Mouse (Mus musculus): ENCODE results near the gene Tmem87b. TPM values are rescaled to one million over a fixed set of nuclear protein-coding genes. Genes with fewer than 3 reads are reported as not detected.
A peak's percentile ranks its signal among the peaks of the same experiment; 100 is the strongest.

The Tmem87b gene
- polyA plus RNA-seq, 1 experiment from 2014 or later = 22.1 TPM

GRCm38 (mm10) chr2:128833035-128833434 is 15.1 kb downstream of the Tmem87b start:
- Histone ChIP-seq H3K27ac (no peak overlapping the region), H3K9me3 (no peaks in the 10 kb centered on the region), H3K36me3 (peaks cover 78% of the 10 kb centered on the region), H3K4me1 (no peaks in the 10 kb centered on the region), H3K4me3 (no peak overlapping the region), H3K27me3 (ENCODE audit: insufficient read depth, poor library complexity, severe bottlenecking) (no peaks in the 10 kb centered on the region)
- no peak for DNase-seq (ENCODE audit: low spot score)
- WGBS = 87% methylated on average over 2 of the region's 2 CpGs

DNA sequence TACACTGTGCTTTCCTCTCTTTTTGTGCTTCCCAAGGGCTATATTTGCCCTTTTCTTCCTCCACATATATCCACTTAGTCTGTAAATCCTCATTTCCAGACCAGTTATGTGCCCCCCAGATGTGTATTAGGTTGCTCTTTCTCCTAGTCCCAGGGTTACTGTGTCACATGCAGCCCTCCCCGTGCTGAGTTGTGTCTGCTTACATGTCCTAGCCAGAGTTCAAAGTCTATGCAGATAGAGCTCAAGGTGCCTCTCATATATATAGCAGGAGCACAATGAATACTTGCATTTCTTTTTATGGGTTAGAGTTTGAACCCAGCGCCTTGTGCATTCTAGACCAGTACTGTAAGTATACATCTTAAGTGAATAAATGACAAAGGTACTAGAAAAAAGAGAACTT is 15.5 kb downstream of the Tmem87b start:
- Histone ChIP-seq H3K27ac (no peak overlapping the region), H3K9me3 (no peaks in the 10 kb centered on the region)

GRCm38 (mm10) chr2:128837531-128837930 is 19.6 kb downstream of the Tmem87b start:
- 91% methylated on average over 8 of the region's 8 CpGs for WGBS
- Histone ChIP-seq H3K27ac (no peak overlapping the region), H3K36me3 (peaks cover 52% of the 10 kb centered on the region)

More for the DNA sequence above, 15.5 kb downstream of the Tmem87b start:
- Histone ChIP-seq H3K36me3 (peaks cover 75% of the 10 kb centered on the region), H3K27me3 (ENCODE audit: insufficient read depth, poor library complexity, severe bottlenecking) (no peaks in the 10 kb centered on the region), H3K4me3 (no peak overlapping the region), H3K4me1 (no peaks in the 10 kb centered on the region)
- 86% methylated on average over 2 of the region's 2 CpGs for WGBS
- DNase-seq (ENCODE audit: low spot score) = no peak

GRCm38 (mm10) chr2:128838611-128839010 is 20.7 kb downstream of the Tmem87b start:
- DNase-seq (ENCODE audit: low spot score) = no peak
- no peaks in the 10 kb centered on the region for H3K9me3 ChIP-seq
- no peaks in the 10 kb centered on the region for H3K4me1 ChIP-seq
- H3K4me3 ChIP-seq = no peak overlapping the region
- 91% methylated on average over 3 of the region's 3 CpGs for WGBS
- no peaks in the 10 kb centered on the region for H3K27me3 ChIP-seq (ENCODE audit: insufficient read depth, poor library complexity, severe bottlenecking)
- H3K36me3 ChIP-seq = peaks cover 52% of the 10 kb centered on the region
- no peak overlapping the region for H3K27ac ChIP-seq

More at GRCm38 (mm10) chr2:128837531-128837930, 19.6 kb downstream of the Tmem87b start:
- Histone ChIP-seq H3K4me3 (no peak overlapping the region), H3K27me3 (ENCODE audit: insufficient read depth, poor library complexity, severe bottlenecking) (no peaks in the 10 kb centered on the region), H3K4me1 (no peaks in the 10 kb centered on the region), H3K9me3 (no peaks in the 10 kb centered on the region)
- DNase-seq (ENCODE audit: low spot score) = no peak

- H3K27me3 ChIP-seq (ENCODE audit: insufficient read depth, poor library complexity, severe bottlenecking) = no peaks in the 10 kb centered on the region
- no peaks in the 10 kb centered on the region for H3K9me3 ChIP-seq
- 55% methylated on average over 2 of the region's 2 CpGs for WGBS
- H3K36me3 ChIP-seq = peaks cover 48% of the 10 kb centered on the region
- no peaks in the 10 kb centered on the region for H3K4me1 ChIP-seq
- no peak for DNase-seq (ENCODE audit: low spot score)
- H3K27ac ChIP-seq = no peak overlapping the region
- no peak overlapping the region for H3K4me3 ChIP-seq
Measured at GRCm38 (mm10) chr2:128839501-128839900, 21.6 kb downstream of the Tmem87b start.

DNA sequence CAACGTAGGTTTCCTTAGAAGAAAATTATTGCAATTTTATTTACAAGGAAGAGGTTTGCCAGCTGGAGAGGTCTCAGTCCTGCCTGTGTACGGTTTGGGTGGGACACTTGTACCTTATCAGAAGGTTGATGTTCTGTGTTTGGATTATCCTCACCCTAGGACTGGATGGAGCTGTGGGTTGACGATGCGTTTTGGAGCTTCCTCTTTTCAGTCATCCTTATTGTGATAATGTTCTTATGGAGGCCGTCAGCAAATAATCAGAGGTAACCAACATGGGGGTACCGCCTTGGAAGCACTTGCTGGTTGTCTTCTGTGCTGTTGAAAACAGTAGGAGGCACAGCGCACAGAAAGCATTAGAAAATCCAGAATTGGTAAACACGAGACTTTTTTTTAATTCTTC is 24.5 kb downstream of the Tmem87b start:
- Histone ChIP-seq H3K27me3 (ENCODE audit: insufficient read depth, poor library complexity, severe bottlenecking) (no peaks in the 10 kb centered on the region), H3K4me3 (no peak overlapping the region), H3K4me1 (no peaks in the 10 kb centered on the region), H3K36me3 (peaks cover 48% of the 10 kb centered on the region), H3K27ac (no peak overlapping the region), H3K9me3 (no peaks in the 10 kb centered on the region)
- WGBS = 90% methylated on average over 8 of the region's 8 CpGs
- no peak for DNase-seq (ENCODE audit: low spot score)

- peaks cover 46% of the 10 kb centered on the region for H3K36me3 ChIP-seq
- H3K4me1 ChIP-seq = peaks cover 4% of the 10 kb centered on the region; the same call in 1 of the 2 replicates
- H3K9me3 ChIP-seq = no peaks in the 10 kb centered on the region
- H3K27ac ChIP-seq = no peak overlapping the region
- H3K27me3 ChIP-seq (ENCODE audit: insufficient read depth, poor library complexity, severe bottlenecking) = no peaks in the 10 kb centered on the region
- no peak overlapping the region for H3K4me3 ChIP-seq
- 79% methylated on average over 2 of the region's 2 CpGs for WGBS
- no peak for DNase-seq (ENCODE audit: low spot score)
Measured at GRCm38 (mm10) chr2:128850036-128850435, 32.1 kb downstream of the Tmem87b start.

GRCm38 (mm10) chr2:128856673-128857072 is 38.8 kb downstream of the Tmem87b start:
- no peaks in the 10 kb centered on the region for H3K27me3 ChIP-seq (ENCODE audit: insufficient read depth, poor library complexity, severe bottlenecking)
- 87% methylated on average over 1 of the region's 1 CpGs for WGBS
- peaks cover 14% of the 10 kb centered on the region; the same call in 1 of the 2 replicates for H3K36me3 ChIP-seq
- H3K9me3 ChIP-seq = no peaks in the 10 kb centered on the region
- no peak overlapping the region for H3K4me3 ChIP-seq
- no peak overlapping the region for H3K27ac ChIP-seq
- no peak for DNase-seq (ENCODE audit: low spot score)
- H3K4me1 ChIP-seq = no peaks in the 10 kb centered on the region

GRCm38 (mm10) chr2:128858962-128859361 is 41.0 kb downstream of the Tmem87b start:
- H3K4me1 ChIP-seq = peaks cover 5% of the 10 kb centered on the region
- no peak overlapping the region for H3K4me3 ChIP-seq
- 83% methylated on average over 6 of the region's 6 CpGs for WGBS
- H3K9me3 ChIP-seq = no peaks in the 10 kb centered on the region
- DNase-seq (ENCODE audit: low spot score) = no peak
- H3K36me3 ChIP-seq = no peaks in the 10 kb centered on the region
- H3K27ac ChIP-seq = no peak overlapping the region
- H3K27me3 ChIP-seq (ENCODE audit: insufficient read depth, poor library complexity, severe bottlenecking) = peaks cover 5% of the 10 kb centered on the region; the same call in 1 of the 2 replicates

DNA sequence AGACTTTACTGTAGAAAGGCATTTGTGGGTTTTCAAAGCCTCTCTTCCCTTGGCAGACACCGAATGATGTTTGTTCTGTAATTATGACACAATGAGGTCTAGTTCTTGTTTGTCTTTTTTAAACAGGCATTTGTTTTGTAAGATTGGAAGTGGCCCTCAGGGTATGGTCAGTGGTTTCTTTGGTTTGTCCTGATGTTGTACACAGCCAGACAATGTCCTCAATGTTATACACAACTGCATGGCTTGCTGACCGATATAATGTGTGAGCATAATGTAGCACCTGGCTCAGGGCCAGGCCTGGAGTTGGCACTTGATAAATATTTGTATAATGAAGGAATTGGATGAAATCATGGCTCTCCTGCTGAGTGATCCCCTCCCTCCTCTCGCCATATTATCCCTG is 41.9 kb downstream of the Tmem87b start:
- 86% methylated on average over 3 of the region's 3 CpGs for WGBS
- no peak for DNase-seq (ENCODE audit: low spot score)
- no peaks in the 10 kb centered on the region for H3K36me3 ChIP-seq
- H3K27me3 ChIP-seq (ENCODE audit: insufficient read depth, poor library complexity, severe bottlenecking) = peaks cover 13% of the 10 kb centered on the region
- H3K27ac ChIP-seq = no peak overlapping the region
- no peak overlapping the region for H3K4me3 ChIP-seq
- H3K9me3 ChIP-seq = no peaks in the 10 kb centered on the region
- H3K4me1 ChIP-seq = peaks cover 9% of the 10 kb centered on the region

DNA sequence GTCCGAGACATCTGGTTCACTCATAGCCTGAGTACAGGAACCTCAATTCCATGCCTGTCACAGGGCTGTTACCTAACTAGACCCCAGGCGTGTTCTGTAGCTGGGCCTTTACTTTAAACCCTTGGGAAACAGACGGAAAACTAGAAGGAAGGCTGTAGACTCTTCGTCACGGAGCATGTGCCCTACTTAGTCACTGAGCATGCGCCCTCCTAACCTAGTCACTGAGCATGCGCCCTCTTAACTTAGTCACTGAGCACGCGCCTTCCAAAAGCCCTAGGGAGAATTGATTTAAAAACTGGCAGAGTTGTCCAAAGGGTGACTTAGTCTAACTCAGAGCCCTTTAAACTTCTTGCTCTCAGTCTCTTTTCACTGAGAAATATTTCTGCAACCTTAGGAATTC is 44.7 kb downstream of the Tmem87b start, which contains the start of gene Fbln7:
Fbln7 (plus strand) TSS at position 346 of the 400 bp plus-strand sequence.
- DNase-seq (ENCODE audit: low spot score) = no peak
- Histone ChIP-seq H3K4me1 (peaks cover 9% of the 10 kb centered on the region), H3K36me3 (no peaks in the 10 kb centered on the region), H3K4me3 (peak within 1 kb of the TSS; percentile 67), H3K27me3 (ENCODE audit: insufficient read depth, poor library complexity, severe bottlenecking) (peaks cover 27% of the 10 kb centered on the region), H3K9me3 (no peaks in the 10 kb centered on the region), H3K27ac (peak within 1 kb of the TSS; percentile 75)
- WGBS = 87% methylated on average over 9 of the region's 9 CpGs

DNA sequence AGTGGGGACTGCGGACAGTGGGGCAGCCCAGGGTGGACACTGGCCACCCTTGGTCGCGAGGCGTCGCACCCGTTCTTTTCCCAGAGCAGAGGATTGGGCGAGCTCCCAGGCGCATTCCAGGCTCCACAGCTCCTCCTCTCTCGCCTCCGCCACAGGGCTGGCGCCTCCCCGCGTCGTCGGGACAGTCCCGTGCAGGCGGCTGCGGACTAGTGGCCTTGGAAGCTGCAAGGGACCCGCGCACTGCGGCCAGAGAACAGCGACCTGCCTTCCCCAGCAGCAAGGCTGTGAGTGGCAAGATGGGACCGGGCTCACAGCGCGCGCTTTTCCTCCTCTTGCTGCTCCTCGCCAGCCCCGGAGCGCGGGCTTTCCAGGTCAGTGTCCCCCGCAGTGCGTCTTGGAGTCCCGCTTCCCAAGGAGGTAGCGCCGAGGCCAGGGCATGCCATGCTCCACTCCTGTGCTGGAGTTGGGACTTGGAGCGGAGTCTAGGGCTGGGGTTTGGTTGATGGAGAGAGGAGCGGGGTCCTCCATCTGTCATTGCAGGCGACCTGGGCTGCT is 45.9 kb downstream of the Tmem87b start:
- Histone ChIP-seq H3K9me3 (no peaks in the 10 kb centered on the region), H3K27ac (peak overlapping the region; percentile 75), H3K4me1 (peaks cover 9% of the 10 kb centered on the region), H3K27me3 (ENCODE audit: insufficient read depth, poor library complexity, severe bottlenecking) (peaks cover 27% of the 10 kb centered on the region), H3K4me3 (peak overlapping the region; percentile 67), H3K36me3 (no peaks in the 10 kb centered on the region)
- 0% methylated on average over 38 of the region's 38 CpGs for WGBS
- DNase-seq (ENCODE audit: low spot score) = peak; percentile 88

DNA sequence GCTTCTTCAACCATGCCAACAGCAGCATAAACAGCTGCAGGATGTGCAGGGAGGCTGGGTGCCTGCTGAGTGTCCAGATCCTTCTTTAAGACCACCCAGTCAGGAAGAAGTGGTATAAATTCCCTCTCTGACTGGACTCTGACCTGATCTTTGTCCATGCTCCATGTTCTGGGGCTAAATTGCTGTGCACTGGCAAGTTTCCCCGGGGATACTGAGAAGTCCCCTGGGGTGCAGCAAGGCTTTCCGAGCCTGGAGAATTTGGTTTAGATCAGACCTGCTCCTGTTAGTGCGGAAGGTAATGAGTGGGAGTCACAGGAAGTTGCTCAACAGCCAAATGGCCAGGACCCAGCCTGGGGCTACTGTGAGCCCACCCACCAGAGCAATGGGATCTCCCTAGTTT is 47.1 kb downstream of the Tmem87b start:
- 39% methylated on average over 3 of the region's 3 CpGs for WGBS
- Histone ChIP-seq H3K9me3 (no peaks in the 10 kb centered on the region), H3K27me3 (ENCODE audit: insufficient read depth, poor library complexity, severe bottlenecking) (peaks cover 27% of the 10 kb centered on the region), H3K27ac (no peak overlapping the region), H3K36me3 (no peaks in the 10 kb centered on the region), H3K4me3 (no peak overlapping the region), H3K4me1 (peaks cover 13% of the 10 kb centered on the region)
- no peak for DNase-seq (ENCODE audit: low spot score)

DNA sequence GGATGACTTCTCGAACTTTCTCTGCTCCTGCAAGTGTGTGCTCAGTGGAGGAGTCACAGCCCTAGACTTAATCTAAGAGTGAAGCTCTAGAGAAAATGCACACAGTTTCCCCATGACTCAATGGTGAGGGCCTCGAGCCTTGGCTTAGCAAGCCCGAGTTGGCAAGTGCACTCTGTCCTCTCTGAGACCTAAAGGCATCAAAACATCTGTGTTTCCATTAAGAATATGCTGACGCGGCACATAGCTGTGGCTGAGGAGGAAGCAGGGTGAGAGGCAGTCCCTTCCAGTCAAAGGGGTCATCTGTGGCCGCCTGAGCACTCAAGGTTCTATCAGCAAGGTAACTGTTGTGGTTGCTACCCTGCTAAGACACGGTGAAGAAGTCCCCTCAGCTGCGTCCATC is 53.7 kb downstream of the Tmem87b start:
- no peak overlapping the region for H3K4me3 ChIP-seq
- 72% methylated on average over 8 of the region's 8 CpGs for WGBS
- no peak for DNase-seq (ENCODE audit: low spot score)
- H3K36me3 ChIP-seq = no peaks in the 10 kb centered on the region
- no peaks in the 10 kb centered on the region for H3K9me3 ChIP-seq
- no peak overlapping the region for H3K27ac ChIP-seq
- H3K4me1 ChIP-seq = peaks cover 11% of the 10 kb centered on the region
- 0 out of 2 replicates have a peak, but pooled peaks cover 5% of the 10 kb centered on the region for H3K27me3 ChIP-seq (ENCODE audit: insufficient read depth, poor library complexity, severe bottlenecking)
